Mouse (Mus musculus): ENCODE measurements around the gene Mfn1. TPM values are rescaled to one million over a fixed set of nuclear protein-coding genes. Genes with fewer than 3 reads are reported as not detected.

The Mfn1 gene
- polyA plus RNA-seq, 1 experiment from 2014 or later = 32.2 TPM

DNA sequence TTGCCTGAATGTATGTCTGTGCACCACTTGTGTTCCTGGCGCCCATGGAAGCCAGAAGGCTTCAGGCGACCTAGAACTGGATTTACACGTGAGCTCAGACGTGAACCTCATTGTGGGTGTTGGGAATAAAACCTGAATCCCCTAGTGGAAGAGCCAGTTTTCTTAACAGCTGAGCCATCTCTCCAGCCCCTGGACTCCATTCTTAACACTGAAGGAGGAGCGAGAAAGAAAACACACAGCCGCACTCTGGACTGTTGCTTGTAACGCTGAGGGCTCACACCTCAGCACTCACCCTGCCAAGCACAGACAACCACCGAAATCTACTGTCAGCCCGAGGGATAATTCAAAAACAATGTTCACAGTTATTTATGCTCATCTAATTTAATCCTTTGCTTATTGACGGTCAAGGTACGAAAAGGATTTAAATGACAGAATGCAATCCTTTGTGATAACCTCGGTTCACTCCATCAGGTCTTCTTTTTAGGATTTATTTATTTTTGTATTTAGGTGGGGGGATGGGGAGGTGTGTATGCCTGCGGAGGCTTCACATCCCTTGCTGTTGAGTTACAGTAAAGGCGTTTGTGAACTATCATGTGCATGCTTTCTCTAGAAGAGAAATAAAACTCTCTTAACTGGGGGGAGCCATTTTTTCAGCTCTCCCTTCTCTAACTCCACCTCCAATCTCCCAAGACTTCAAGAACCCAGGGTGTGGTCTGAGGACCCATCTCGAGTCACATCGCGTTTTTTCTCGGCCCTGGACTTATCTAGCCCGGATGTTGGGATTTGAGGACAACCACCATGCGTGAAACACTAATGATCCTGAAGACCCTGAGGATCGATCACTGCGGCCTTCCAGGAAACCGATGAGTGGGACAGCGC is 19.5 kb upstream of the Mfn1 start, which contains the start of gene Zfp639:
Gene Zfp639, plus strand, starts transcription at position 764 of the 879 bp plus-strand sequence.
- H3K4me1 ChIP-seq (replicated peaks; ENCODE audit: control insufficient read depth, insufficient read depth, low read length) = peaks cover 7% of the 10 kb centered on the region; the same call in 1 of the 2 replicates
- H3K9ac ChIP-seq (ENCODE audit: low read length) = peak within 1 kb of the TSS; percentile 95
- H3K4me3 ChIP-seq (ENCODE audit: low read length) = peak within 1 kb of the TSS; percentile 92
- no peaks in the 10 kb centered on the region for H3K9me3 ChIP-seq (ENCODE audit: control insufficient read depth, low read length)
- peak within 1 kb of the TSS; percentile 91 for H3K27ac ChIP-seq (ENCODE audit: low read length)
- H3K4me2 ChIP-seq (ENCODE audit: low read depth, low read length) = peak within 1 kb of the TSS; percentile 63
- 5% methylated on average over 24 of the region's 24 CpGs for WGBS
- H3K36me3 ChIP-seq (ENCODE audit: control insufficient read depth, insufficient read depth, low read length) = peaks cover 1% of the 10 kb centered on the region
- H3K27me3 ChIP-seq (ENCODE audit: control insufficient read depth, insufficient read depth, low read depth, low read length) = no peaks in the 10 kb centered on the region
- ATAC-seq (ENCODE audit: low read depth) = no peak; the same call in 1 of the 2 replicates

DNA sequence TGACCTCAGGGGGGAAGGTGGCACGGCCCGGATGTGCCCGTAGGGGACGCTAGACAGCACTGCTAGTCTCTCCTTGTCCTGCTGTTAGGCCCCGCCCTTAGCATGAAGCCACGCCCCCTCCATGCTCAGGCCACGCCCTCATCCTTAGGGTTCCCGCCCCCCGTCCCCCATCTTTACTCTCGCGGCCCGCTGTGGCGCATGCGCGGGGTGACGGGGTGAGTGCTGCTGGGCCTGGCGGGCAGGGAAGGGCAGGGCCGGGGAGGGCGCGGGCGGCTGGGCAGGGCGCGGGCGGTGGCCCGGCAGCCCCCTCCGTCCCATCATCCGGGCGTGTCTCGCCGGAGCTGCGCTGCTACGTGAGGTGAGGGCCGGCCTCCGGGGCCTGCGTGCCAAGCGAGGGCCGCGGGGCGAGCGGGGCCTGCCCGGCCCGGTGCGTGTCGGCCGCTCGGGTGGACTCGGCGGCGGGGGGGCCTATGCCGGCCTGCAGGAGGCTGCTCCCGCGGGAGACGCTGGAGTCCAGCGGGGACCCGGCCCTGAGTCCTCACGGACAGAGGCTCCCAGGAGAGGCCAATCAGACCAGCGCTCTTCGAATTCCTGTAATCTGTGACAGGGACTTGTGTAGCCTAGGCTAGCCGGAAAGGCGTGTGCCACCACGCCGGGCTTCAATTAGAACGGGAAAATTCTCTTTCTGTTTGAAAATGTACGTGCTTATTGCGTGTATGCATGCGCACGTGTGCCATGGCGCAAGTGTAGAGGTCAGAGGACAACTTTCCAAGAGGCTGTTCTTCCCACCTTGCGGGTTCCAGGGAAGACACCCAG is 18.7 kb upstream of the Mfn1 start:
- peaks cover 7% of the 10 kb centered on the region; the same call in 1 of the 2 replicates for H3K4me1 ChIP-seq (replicated peaks; ENCODE audit: control insufficient read depth, insufficient read depth, low read length)
- WGBS = under 1% methylated on average over 51 of the region's 69 CpGs
- H3K27me3 ChIP-seq (ENCODE audit: control insufficient read depth, insufficient read depth, low read depth, low read length) = no peaks in the 10 kb centered on the region
- peak overlapping the region; percentile 92 for H3K4me3 ChIP-seq (ENCODE audit: low read length)
- peak overlapping the region; percentile 95 for H3K9ac ChIP-seq (ENCODE audit: low read length)
- peak overlapping the region; percentile 91 for H3K27ac ChIP-seq (ENCODE audit: low read length)
- peaks cover 7% of the 10 kb centered on the region for H3K36me3 ChIP-seq (ENCODE audit: control insufficient read depth, insufficient read depth, low read length)
- no peaks in the 10 kb centered on the region for H3K9me3 ChIP-seq (ENCODE audit: control insufficient read depth, low read length)
- H3K4me2 ChIP-seq (ENCODE audit: low read depth, low read length) = peak overlapping the region; percentile 63
- peak; percentile 96 for ATAC-seq (ENCODE audit: low read depth)

DNA sequence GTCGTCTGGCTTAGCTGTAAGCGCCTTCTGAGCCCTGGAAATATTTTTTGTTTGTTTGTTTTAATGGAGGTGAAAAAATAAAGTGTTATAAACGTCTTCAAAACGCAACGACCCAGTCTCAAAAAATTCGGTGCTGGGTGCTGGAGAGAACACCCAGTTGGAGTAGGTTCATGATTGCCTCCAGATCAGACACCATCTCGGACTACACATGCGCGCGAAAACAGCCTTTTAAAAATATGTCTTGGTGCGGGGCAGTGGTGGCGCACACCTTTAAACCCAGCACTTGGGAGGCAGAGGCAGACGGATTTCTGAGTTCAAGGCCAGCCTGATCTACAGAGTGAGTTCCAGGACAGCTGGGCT is 18.1 kb upstream of the Mfn1 start:
- Histone ChIP-seq H3K4me1 (replicated peaks; ENCODE audit: control insufficient read depth, insufficient read depth, low read length) (peaks cover 7% of the 10 kb centered on the region; the same call in 1 of the 2 replicates), H3K4me2 (ENCODE audit: low read depth, low read length) (peak overlapping the region; percentile 63), H3K4me3 (ENCODE audit: low read length) (peak overlapping the region; percentile 92), H3K9ac (ENCODE audit: low read length) (peak overlapping the region; percentile 95), H3K27ac (ENCODE audit: low read length) (peak overlapping the region; percentile 91), H3K9me3 (ENCODE audit: control insufficient read depth, low read length) (no peaks in the 10 kb centered on the region), H3K27me3 (ENCODE audit: control insufficient read depth, insufficient read depth, low read depth, low read length) (no peaks in the 10 kb centered on the region), H3K36me3 (ENCODE audit: control insufficient read depth, insufficient read depth, low read length) (peaks cover 7% of the 10 kb centered on the region)
- ATAC-seq (ENCODE audit: low read depth) = no peak
- WGBS = 3% methylated on average over 13 of the region's 13 CpGs

DNA sequence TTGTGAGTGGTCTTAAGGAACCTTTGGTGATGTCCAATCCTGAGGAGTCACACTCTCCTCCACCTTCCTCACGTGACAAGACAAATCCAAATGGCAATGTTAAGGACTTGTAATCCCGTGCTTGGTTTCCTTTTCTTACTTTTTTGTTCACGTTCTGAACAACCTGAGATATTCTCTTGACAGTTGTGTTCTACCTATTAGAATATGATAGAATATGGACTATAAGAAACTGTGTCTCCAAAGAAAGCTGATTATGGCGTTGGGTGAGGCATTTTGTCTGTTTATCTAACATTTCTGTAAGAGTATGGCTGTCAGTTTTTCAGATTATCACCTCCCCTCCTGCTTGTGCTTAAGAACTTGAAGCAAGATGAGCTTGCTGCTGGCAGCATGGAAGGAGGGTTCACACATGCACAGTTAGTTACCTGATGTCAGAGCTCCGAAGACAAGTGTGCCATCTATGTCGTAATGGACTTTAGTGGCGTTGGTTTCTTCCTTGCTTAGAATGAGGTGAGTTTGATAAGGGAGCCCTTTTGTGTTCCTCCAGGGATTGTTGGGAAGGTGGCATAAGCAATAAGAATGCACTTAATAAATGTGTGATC is 16.5 kb upstream of the Mfn1 start:
- Histone ChIP-seq H3K27ac (ENCODE audit: low read length) (no peak overlapping the region), H3K9me3 (ENCODE audit: control insufficient read depth, low read length) (no peaks in the 10 kb centered on the region), H3K4me3 (ENCODE audit: low read length) (no peak overlapping the region), H3K4me2 (ENCODE audit: low read depth, low read length) (no peak overlapping the region), H3K36me3 (ENCODE audit: control insufficient read depth, insufficient read depth, low read length) (peaks cover 13% of the 10 kb centered on the region), H3K9ac (ENCODE audit: low read length) (no peak overlapping the region), H3K27me3 (ENCODE audit: control insufficient read depth, insufficient read depth, low read depth, low read length) (no peaks in the 10 kb centered on the region), H3K4me1 (replicated peaks; ENCODE audit: control insufficient read depth, insufficient read depth, low read length) (peaks cover 7% of the 10 kb centered on the region; the same call in 1 of the 2 replicates)
- WGBS = 84% methylated on average over 7 of the region's 7 CpGs
- no peak for ATAC-seq (ENCODE audit: low read depth)

DNA sequence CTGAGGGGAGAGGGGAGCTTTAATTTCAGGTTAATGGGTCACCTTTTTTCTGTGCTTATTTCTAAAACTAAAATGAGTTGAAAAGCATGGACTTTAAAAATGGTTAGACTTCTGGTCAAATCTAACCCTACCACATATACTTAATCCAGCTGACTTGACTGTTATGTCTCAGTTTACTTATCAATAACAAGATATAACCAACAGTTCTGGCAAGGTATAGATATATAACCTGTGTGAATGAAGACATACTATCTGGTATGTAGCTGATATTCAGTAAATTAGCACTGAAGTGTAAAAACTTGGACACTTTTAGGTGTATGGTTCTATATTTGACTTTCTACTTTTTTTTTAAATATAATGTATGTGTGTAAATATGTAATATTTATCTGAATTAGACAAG is 15.7 kb upstream of the Mfn1 start:
- peaks cover 15% of the 10 kb centered on the region for H3K36me3 ChIP-seq (ENCODE audit: control insufficient read depth, insufficient read depth, low read length)
- H3K9ac ChIP-seq (ENCODE audit: low read length) = no peak overlapping the region
- H3K4me3 ChIP-seq (ENCODE audit: low read length) = no peak overlapping the region
- H3K4me2 ChIP-seq (ENCODE audit: low read depth, low read length) = no peak overlapping the region
- no peak for ATAC-seq (ENCODE audit: low read depth)
- no peak overlapping the region for H3K27ac ChIP-seq (ENCODE audit: low read length)
- no peaks in the 10 kb centered on the region for H3K9me3 ChIP-seq (ENCODE audit: control insufficient read depth, low read length)
- H3K27me3 ChIP-seq (ENCODE audit: control insufficient read depth, insufficient read depth, low read depth, low read length) = no peaks in the 10 kb centered on the region
- H3K4me1 ChIP-seq (replicated peaks; ENCODE audit: control insufficient read depth, insufficient read depth, low read length) = peaks cover 7% of the 10 kb centered on the region; the same call in 1 of the 2 replicates

DNA sequence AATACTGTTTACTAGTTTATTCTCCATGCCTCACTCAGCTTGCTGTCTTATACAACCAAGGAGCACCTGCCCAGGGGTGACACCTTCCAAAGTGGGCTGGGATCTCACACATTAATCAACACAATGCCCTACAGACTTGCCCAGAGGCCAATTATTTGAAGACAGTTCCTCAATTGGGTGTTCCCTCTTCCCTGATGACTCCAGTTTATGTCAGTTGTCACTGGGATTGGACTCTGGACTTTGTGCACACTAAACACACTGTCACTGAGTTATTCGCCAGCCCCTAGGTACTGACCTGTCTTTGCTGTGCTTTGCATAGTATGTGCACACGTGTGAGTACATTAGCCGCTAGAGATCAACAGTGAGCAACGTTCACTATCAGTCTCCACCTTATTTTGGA is 2.1 kb upstream of the Mfn1 start:
- H3K4me2 ChIP-seq (ENCODE audit: low read depth, low read length) = no peak overlapping the region
- WGBS = 86% methylated on average over 4 of the region's 4 CpGs
- peaks cover 3% of the 10 kb centered on the region; the same call in 1 of the 2 replicates for H3K4me1 ChIP-seq (replicated peaks; ENCODE audit: control insufficient read depth, insufficient read depth, low read length)
- no peaks in the 10 kb centered on the region for H3K27me3 ChIP-seq (ENCODE audit: control insufficient read depth, insufficient read depth, low read depth, low read length)
- no peak overlapping the region for H3K4me3 ChIP-seq (ENCODE audit: low read length)
- no peak overlapping the region for H3K9ac ChIP-seq (ENCODE audit: low read length)
- no peak overlapping the region for H3K27ac ChIP-seq (ENCODE audit: low read length)
- H3K36me3 ChIP-seq (ENCODE audit: control insufficient read depth, insufficient read depth, low read length) = peaks cover 18% of the 10 kb centered on the region; the same call in 1 of the 2 replicates
- H3K9me3 ChIP-seq (ENCODE audit: control insufficient read depth, low read length) = peaks cover 8% of the 10 kb centered on the region
- no peak for ATAC-seq (ENCODE audit: low read depth)

DNA sequence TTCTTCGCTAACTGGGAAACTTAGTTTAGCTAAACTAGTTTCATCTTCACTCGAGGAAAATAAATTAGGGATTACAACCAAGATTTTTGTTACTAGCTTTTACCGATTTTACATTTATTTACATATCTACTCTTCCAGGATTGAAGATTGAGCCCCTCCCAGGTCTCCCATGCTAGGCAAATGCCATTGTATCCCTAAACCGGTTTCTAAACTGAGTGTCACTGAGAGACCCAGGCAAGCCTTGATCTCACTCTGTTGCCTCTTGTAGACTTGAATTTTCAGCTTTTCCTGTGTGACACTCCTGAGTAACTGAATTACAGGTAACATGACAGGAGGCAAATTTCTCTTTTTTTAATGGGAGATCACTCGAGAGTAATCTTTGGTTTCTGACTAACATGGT is 776 bp downstream of the Mfn1 start:
- ATAC-seq (ENCODE audit: low read depth) = no peak
- Histone ChIP-seq H3K9me3 (ENCODE audit: control insufficient read depth, low read length) (peaks cover 6% of the 10 kb centered on the region), H3K36me3 (ENCODE audit: control insufficient read depth, insufficient read depth, low read length) (peaks cover 14% of the 10 kb centered on the region; the same call in 1 of the 2 replicates), H3K27ac (ENCODE audit: low read length) (no peak overlapping the region; the same call in 1 of the 2 replicates), H3K27me3 (ENCODE audit: control insufficient read depth, insufficient read depth, low read depth, low read length) (no peaks in the 10 kb centered on the region), H3K4me1 (replicated peaks; ENCODE audit: control insufficient read depth, insufficient read depth, low read length) (peaks cover 3% of the 10 kb centered on the region; the same call in 1 of the 2 replicates), H3K9ac (ENCODE audit: low read length) (peak overlapping the region; percentile 88), H3K4me2 (ENCODE audit: low read depth, low read length) (peak overlapping the region; percentile 73), H3K4me3 (ENCODE audit: low read length) (peak overlapping the region; percentile 93)
- WGBS = 10% methylated on average over 5 of the region's 5 CpGs

DNA sequence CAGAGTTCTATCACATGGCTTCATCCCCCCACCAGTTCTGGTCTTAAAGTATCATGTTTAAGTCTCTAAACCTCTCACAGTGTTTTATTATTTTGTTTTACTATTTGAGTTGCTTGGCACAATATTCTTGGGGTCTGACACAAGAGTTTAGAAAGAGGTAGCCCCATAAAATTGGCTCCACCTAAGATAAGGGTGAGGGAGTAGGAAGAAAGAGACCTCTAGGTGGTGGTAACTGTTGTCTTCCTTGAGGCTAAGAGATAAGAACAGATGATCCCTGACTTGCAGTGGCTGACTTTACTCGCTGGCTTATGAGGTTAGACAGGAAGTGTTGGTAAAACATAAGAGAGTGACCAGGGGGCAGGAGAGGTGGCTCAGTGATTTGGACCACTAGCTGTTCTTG is 6.4 kb downstream of the Mfn1 start:
- 50% methylated on average over 1 of the region's 1 CpGs for WGBS
- Histone ChIP-seq H3K27me3 (ENCODE audit: control insufficient read depth, insufficient read depth, low read depth, low read length) (no peaks in the 10 kb centered on the region), H3K36me3 (ENCODE audit: control insufficient read depth, insufficient read depth, low read length) (peaks cover 9% of the 10 kb centered on the region; the same call in 1 of the 2 replicates)

More for the DNA sequence above, 6.4 kb downstream of the Mfn1 start:
- H3K9me3 ChIP-seq (ENCODE audit: control insufficient read depth, low read length) = no peaks in the 10 kb centered on the region
- no peak overlapping the region for H3K9ac ChIP-seq (ENCODE audit: low read length)
- H3K27ac ChIP-seq (ENCODE audit: low read length) = no peak overlapping the region
- no peak for ATAC-seq (ENCODE audit: low read depth)
- H3K4me3 ChIP-seq (ENCODE audit: low read length) = no peak overlapping the region
- no peaks in the 10 kb centered on the region for H3K4me1 ChIP-seq (replicated peaks; ENCODE audit: control insufficient read depth, insufficient read depth, low read length)
- no peak overlapping the region for H3K4me2 ChIP-seq (ENCODE audit: low read depth, low read length)
